Mouse (Mus musculus) C2C12 (cell line): ENCODE results near the gene Ankrd65.

ENCODE experiments used
- CEBPB ChIP-seq: IDR thresholded peaks from one replicate; pipeline ENCODE4 v1.6.1; 2011; ENCODE audit warnings: low read depth, mild to moderate bottlenecking, control low read depth, moderate library complexity
- CTCF ChIP-seq: IDR thresholded peaks from one replicate; pipeline ENCODE4 v1.5.1; 2011; ENCODE audit not compliant: control insufficient read depth, insufficient read depth, insufficient read length
- FOSL1 ChIP-seq: IDR thresholded peaks from one replicate; pipeline ENCODE4 v1.8.0; 2011; ENCODE audit warnings: mild to moderate bottlenecking, low read length; ENCODE audit not compliant: poor library complexity, insufficient read depth, severe bottlenecking
- MAX ChIP-seq: IDR thresholded peaks from one replicate; pipeline ENCODE4 v1.6.1; 2011; ENCODE audit warnings: mild to moderate bottlenecking, control low read depth
- MYOD1 ChIP-seq: IDR thresholded peaks from one replicate; pipeline ENCODE4 v1.6.1; 2011; ENCODE audit warnings: low read depth; ENCODE audit not compliant: control insufficient read depth, insufficient read length
- MYOG ChIP-seq: IDR thresholded peaks from one replicate; pipeline ENCODE4 v1.6.1; 2011; ENCODE audit not compliant: control insufficient read depth, insufficient read length; ENCODE audit errors: extremely low read depth
- USF1 ChIP-seq: IDR thresholded peaks from one replicate; pipeline ENCODE4 v1.6.1; 2011; ENCODE audit warnings: low read depth, mild to moderate bottlenecking, control low read depth, moderate library complexity

- no peak for TF ChIP-seq CTCF
- TF ChIP-seq USF1 = no peak
- TF ChIP-seq MAX = no peak
- no peak for TF ChIP-seq CEBPB
- no peak for TF ChIP-seq MYOG
- peak; percentile 95 for TF ChIP-seq MYOD1
- no peak for TF ChIP-seq FOSL1
These were observed 9.3 kb upstream of the Ankrd65 start for GRCm38 (mm10) chr4:155780895-155781294.
